Mouse (Mus musculus): Measurements from ENCODE around the gene Btbd19.

Gene Btbd19

GRCm38 (mm10) chr4:117115592-117115991 lies 9.9 kb downstream of the Btbd19 start:
- DNase-seq (ENCODE audit: low spot score): no peak

GRCm38 (mm10) chr4:117113237-117113636 lies 12.3 kb downstream of the Btbd19 start:
- no peak for DNase-seq (ENCODE audit: low spot score)

DNA sequence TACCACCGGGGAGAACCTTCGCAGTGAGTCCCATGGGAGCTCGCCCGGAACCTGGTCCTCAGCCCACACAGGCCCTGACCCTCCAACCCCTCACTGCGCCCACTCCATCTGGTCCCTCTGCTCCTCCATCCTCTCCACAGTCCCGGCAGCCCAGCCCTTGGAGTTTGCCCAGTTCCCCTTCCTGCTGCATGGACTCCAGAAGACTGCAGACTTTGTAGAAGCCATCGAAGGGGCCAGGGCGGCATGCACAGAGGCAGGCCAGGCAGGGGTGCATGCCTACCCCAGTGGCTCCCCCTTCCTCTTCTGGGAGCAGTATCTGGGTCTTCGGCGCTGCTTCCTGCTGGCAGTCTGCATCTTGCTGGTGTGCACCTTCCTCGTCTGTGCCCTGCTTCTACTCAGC lies 14.5 kb downstream of the Btbd19 start:
- no peak for DNase-seq (ENCODE audit: low spot score)

DNA sequence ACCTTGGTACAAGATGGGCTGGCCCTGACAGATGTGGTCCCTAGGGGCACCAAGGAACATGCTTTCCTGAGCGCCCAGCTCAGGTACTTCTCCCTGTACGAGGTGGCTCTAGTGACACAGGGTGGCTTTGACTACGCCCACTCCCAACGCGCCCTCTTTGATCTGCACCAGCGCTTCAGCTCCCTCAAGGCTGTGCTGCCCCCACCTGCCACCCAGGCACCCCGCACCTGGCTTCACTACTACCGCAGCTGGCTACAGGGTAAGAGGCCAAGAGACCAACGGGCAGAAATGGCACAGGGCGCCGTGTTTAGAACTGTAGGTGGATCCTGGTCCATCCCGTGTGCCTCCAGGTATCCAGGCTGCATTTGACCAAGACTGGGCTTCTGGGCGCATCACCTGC lies 15.3 kb downstream of the Btbd19 start:
- no peak for DNase-seq (ENCODE audit: low spot score)

DNA sequence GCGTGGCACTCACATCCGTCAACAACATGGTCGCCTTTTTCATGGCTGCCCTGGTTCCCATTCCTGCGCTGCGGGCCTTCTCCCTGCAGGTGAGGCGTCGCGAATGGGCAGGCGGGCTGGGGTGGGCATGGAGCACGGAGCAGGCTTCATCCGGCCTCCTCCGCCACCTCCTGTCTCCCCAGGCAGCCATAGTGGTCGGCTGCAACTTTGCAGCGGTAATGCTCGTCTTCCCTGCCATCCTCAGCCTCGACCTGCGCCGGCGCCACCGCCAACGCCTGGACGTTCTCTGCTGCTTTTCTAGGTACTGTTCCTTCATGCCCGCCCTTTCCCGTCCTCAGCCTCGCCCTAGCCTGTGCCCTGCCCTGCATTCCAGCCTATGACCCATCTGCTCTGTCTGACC lies 16.2 kb downstream of the Btbd19 start:
- DNase-seq (ENCODE audit: low spot score): no peak

- DNase-seq (ENCODE audit: low spot score): no peak
Measured at GRCm38 (mm10) chr4:117108524-117108849, 17.0 kb downstream of the Btbd19 start.

- DNase-seq (ENCODE audit: low spot score): no peak
Measured at GRCm38 (mm10) chr4:117107813-117108523, 17.6 kb downstream of the Btbd19 start.

DNA sequence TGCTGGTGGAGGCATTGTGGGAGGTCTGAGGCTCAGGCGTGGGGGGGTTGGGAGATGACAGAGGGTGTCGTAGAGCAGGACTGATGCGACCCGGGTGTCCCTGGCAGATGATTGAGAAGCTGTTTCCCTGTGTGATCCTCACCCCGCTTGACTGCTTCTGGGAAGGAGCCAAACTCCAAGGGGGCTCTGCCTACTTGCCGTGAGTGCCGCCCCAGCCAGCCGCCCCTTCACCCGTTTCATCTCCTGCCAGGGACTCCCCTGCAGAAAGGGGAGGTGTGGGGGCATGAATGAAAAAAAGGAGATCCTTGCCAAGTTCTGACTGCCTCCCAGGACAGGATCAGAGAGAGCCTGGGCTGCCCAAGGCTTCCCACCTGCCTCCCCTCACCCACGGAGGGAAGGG lies 20.4 kb downstream of the Btbd19 start:
- no peak for DNase-seq (ENCODE audit: low spot score)

- no peak for DNase-seq (ENCODE audit: low spot score)
Measured at GRCm38 (mm10) chr4:117104672-117105071, 20.9 kb downstream of the Btbd19 start.

DNA sequence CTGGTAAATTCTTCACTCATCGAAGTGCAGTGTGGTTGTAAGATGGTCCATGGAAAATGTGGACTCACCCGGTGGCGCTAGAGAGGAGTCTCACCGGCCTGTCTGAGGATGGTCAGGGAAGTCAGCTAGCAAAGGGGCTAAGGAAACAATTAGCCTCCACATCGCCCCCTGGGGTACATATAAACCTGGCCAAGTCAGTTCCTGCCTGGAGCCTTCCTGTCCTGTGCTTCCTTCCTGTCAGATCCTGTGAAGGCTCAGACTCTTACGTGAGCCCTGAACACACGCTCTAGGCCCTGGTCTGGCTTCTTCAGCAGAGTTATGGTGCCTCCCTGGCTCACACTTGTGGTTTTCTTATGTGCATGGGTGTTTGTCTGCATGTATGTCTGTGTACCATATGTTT lies 24.3 kb downstream of the Btbd19 start:
- peak; percentile 70 for DNase-seq (ENCODE audit: low spot score)

DNA sequence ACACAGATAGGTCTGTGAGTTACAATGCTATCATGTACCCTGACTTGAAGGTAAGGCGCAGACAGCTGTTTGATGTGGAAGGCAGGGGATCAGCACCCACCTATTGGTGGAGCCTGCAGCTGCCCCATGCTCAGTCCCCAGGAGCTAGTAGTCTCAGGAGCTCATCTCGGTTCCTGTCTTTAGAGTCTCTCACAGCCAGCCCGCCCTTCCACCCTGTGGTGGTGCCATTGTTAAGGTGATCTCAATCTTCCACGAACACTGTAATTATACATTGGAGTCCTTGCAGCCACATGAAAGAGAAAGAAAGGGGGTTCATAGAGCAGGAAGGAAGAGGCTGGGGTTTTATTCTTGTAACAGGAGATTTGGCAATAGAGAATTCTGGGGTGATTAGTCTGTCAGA lies 25.5 kb downstream of the Btbd19 start:
- no peak for DNase-seq (ENCODE audit: low spot score)

GRCm38 (mm10) chr4:117098764-117099036 lies 26.8 kb downstream of the Btbd19 start:
- no peak for DNase-seq (ENCODE audit: low spot score)

DNA sequence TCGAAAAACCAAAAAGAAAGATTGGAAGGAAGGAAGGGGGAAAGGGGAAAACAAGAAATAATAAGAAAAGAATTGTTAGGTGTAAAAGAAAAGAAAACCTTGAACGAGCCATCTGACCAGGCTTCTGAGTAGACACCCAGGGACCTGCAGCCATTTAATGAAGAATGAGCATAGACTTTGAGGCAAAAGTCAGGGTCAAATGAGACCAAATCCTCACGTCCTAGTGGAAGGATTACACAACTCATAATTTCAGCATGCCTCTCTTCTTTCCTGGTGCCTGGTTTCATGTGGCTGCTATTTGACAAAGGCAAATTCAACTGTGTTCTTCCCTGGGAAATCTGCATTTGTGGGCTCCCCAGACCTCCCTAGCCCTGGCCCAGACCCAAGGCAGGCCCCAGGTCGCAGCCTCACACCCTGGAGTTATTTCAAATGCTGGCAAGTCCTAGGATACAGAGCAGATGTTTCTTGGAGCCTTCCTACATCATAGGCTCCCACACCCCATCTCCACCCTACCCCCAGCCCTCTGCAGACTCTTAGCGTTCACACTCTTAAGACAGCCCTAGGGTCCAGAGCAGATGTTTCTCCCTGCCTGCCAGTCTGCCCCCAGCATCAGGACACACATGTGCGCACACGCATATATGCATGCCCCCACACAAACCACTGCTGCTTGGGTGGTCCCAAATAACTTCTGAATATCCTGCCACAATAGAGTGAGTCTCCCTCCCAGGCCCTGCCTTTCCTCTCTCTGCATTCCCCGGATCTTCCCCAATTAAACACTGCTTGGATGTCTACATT lies 27.4 kb downstream of the Btbd19 start:
- DNase-seq (ENCODE audit: low spot score): peak; percentile 34

DNA sequence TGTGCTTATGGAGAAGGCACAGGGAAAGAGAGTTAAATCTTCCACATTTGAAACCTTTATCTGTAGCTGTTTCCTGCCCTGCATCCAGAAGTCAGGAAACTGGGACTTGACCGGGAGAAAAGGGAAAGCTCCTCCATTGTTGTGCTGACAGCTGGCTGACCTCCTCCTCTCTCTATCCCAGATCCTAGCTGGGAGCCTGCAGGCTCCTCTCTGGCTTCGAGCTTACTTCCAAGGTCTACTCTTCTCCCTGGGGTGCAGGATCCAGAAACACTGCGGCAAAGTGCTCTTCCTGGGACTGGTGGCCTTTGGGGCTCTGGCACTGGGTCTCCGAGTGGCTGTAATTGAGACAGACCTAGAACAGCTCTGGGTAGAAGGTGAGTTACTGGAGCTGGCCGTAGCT lies 28.9 kb downstream of the Btbd19 start:
- peak; percentile 49 for DNase-seq (ENCODE audit: low spot score)

GRCm38 (mm10) chr4:117095551-117096452 lies 29.7 kb downstream of the Btbd19 start, which contains the start of gene Ptch2:
Ptch2 (plus strand) TSS chr4:117096075.
- DNase-seq (ENCODE audit: low spot score): peak; percentile 90

DNA sequence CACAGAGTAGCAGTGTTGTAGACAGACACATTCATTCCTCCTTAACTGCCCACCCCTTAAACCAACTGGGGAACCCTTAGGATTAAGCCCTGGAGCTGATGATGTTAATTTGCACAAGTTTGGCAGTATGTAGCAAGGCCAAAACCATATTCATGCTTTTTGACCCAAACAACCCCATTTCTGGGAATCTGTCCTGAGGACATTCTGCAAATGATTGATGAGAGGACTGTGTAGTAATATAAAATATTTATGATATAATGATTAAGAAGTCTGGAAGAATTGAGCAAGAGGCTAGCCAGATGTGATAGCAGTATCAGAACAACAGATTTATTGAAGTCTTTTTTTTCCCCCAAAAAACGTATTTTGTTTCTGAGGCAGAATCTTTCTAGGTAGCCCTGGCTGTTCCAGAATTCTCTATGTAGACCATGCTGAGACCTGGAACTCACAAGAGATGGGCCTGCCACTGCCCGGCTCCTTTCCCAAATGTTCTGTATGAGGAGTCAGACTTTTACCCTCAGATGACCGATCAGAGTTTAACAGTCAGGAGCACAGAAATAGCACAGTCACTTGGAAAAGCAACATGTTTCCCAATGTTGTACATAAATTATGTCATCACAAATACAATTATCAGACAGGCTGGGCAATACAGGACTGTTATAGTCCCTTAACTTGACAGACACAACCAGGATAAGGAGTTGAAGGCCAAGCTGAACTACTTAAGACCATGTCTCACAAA lies 30.7 kb downstream of the Btbd19 start:
- DNase-seq (ENCODE audit: low spot score): no peak

GRCm38 (mm10) chr4:117090586-117090985 lies 34.9 kb downstream of the Btbd19 start:
- DNase-seq (ENCODE audit: low spot score): no peak

GRCm38 (mm10) chr4:117087948-117088640 lies 37.4 kb downstream of the Btbd19 start:
- no peak for DNase-seq (ENCODE audit: low spot score)

GRCm38 (mm10) chr4:117071183-117071582 lies 54.3 kb downstream of the Btbd19 start:
- DNase-seq (ENCODE audit: low spot score): no peak

GRCm38 (mm10) chr4:117070624-117071023 lies 54.9 kb downstream of the Btbd19 start:
- no peak for DNase-seq (ENCODE audit: low spot score)

DNA sequence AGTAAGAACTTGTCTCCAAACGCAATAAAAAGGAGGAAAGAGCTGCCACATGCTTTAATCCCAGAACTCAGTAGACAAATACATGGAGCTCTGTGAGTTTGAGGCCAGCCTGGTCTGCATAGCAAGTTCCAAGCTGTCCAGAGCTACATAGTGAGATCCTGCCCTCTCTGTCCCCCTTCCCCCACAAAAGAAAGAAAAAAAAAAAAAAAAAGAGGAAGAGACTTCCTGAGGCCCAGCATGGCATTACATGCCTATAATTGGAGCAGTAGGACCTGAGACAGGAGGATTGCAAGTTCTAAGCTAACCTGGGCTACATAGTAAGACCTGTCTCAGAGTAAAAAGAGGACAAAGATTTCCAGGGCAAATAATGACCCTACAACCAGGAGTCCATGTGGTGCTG lies 55.9 kb downstream of the Btbd19 start:
- DNase-seq (ENCODE audit: low spot score): no peak

All from embryo, embryonic 10.5 days (tissue).